Mouse (Mus musculus) ES-E14 (cell line): ENCODE data around the gene Dlg2.

ENCODE experiments used
- CHD2 ChIP-seq: IDR thresholded peaks from 2 replicates; pipeline ENCODE4 v1.6.1; 2014; ENCODE audit warnings: mild to moderate bottlenecking, low read depth, low read length, inconsistent platforms
- HCFC1 ChIP-seq: IDR thresholded peaks from 2 replicates; pipeline ENCODE4 v1.6.1; 2012; ENCODE audit warnings: low read length, inconsistent platforms, borderline replicate concordance; ENCODE audit not compliant: insufficient read depth
- ZC3H11A ChIP-seq: IDR thresholded peaks from 2 replicates; pipeline ENCODE4 v1.6.1; 2012; ENCODE audit warnings: low read depth, mild to moderate bottlenecking, inconsistent platforms, low read length, borderline replicate concordance
- ZNF384 ChIP-seq: IDR thresholded peaks from 2 replicates; pipeline ENCODE4 v1.6.1; 2012; ENCODE audit warnings: low read depth, low read length, inconsistent platforms

GRCm38 (mm10) chr7:92258148-92258547, 1781.7 kb downstream of the Dlg2 start:
- TF ChIP-seq CHD2 (no peak), ZC3H11A (no peak), ZNF384 (no peak), HCFC1 (no peak)
